Mouse (Mus musculus): Measurements from ENCODE around the gene Olfr461. TPM values are rescaled to one million over a fixed set of nuclear protein-coding genes. Genes with fewer than 3 reads are reported as not detected.

Gene Olfr461
- polyA plus RNA-seq, 1 experiment from 2014 or later, result 0.06 TPM

- no peak overlapping the region for H3K4me2 ChIP-seq (ENCODE audit: low read length)
- H3K4me3 ChIP-seq (ENCODE audit: low read depth, low read length), result no peak overlapping the region
- no peaks in the 10 kb centered on the region for H3K36me3 ChIP-seq (ENCODE audit: control insufficient read depth, insufficient read depth, low read length)
- no peaks in the 10 kb centered on the region for H3K4me1 ChIP-seq (ENCODE audit: control insufficient read depth, insufficient read depth, low read length)
- no peaks in the 10 kb centered on the region for H3K27me3 ChIP-seq (ENCODE audit: control insufficient read depth, insufficient read depth, low read depth, low read length)
- no peak overlapping the region for H3K27ac ChIP-seq (ENCODE audit: low read length)
- ATAC-seq, result no peak
- 81% methylated on average over 10 of the region's 10 CpGs for WGBS
- H3K9me3 ChIP-seq (replicated peaks; ENCODE audit: control insufficient read depth, low read length, poor library complexity, severe bottlenecking), result no peaks in the 10 kb centered on the region
- H3K9ac ChIP-seq (ENCODE audit: low read depth, low read length), result no peak overlapping the region
Measured at GRCm38 (mm10) chr6:40544690-40545089, 10.2 kb downstream of the Olfr461 start.

GRCm38 (mm10) chr6:40519408-40519807, 35.4 kb downstream of the Olfr461 start, which contains the start of gene Prss37:
Prss37 (minus strand) TSS chr6:40519508.
- no peak within 1 kb of the TSS for H3K9ac ChIP-seq (ENCODE audit: low read depth, low read length)
- H3K27me3 ChIP-seq (ENCODE audit: control insufficient read depth, insufficient read depth, low read depth, low read length), result no peaks in the 10 kb centered on the region

GRCm38 (mm10) chr6:40493229-40493628, 61.6 kb downstream of the Olfr461 start, which contains the start of gene Tas2r108:
Tas2r108 (plus strand) TSS chr6:40493529.
- Histone ChIP-seq H3K36me3 (ENCODE audit: control insufficient read depth, insufficient read depth, low read length) (no peaks in the 10 kb centered on the region), H3K4me2 (ENCODE audit: low read length) (no peak within 1 kb of the TSS), H3K9me3 (replicated peaks; ENCODE audit: control insufficient read depth, low read length, poor library complexity, severe bottlenecking) (no peaks in the 10 kb centered on the region), H3K4me1 (ENCODE audit: control insufficient read depth, insufficient read depth, low read length) (no peaks in the 10 kb centered on the region), H3K27me3 (ENCODE audit: control insufficient read depth, insufficient read depth, low read depth, low read length) (no peaks in the 10 kb centered on the region), H3K9ac (ENCODE audit: low read depth, low read length) (no peak within 1 kb of the TSS), H3K27ac (ENCODE audit: low read length) (no peak within 1 kb of the TSS), H3K4me3 (ENCODE audit: low read depth, low read length) (no peak within 1 kb of the TSS)
- no peak for ATAC-seq
- WGBS, result 94% methylated on average over 3 of the region's 3 CpGs

More at GRCm38 (mm10) chr6:40519408-40519807, 35.4 kb downstream of the Olfr461 start, which contains the start of gene Prss37:
- Histone ChIP-seq H3K36me3 (ENCODE audit: control insufficient read depth, insufficient read depth, low read length) (no peaks in the 10 kb centered on the region), H3K27ac (ENCODE audit: low read length) (no peak within 1 kb of the TSS), H3K4me1 (ENCODE audit: control insufficient read depth, insufficient read depth, low read length) (no peaks in the 10 kb centered on the region), H3K4me2 (ENCODE audit: low read length) (no peak within 1 kb of the TSS), H3K9me3 (replicated peaks; ENCODE audit: control insufficient read depth, low read length, poor library complexity, severe bottlenecking) (no peaks in the 10 kb centered on the region; the same call in 1 of the 2 replicates), H3K4me3 (ENCODE audit: low read depth, low read length) (no peak within 1 kb of the TSS)
- no peak for ATAC-seq
- 73% methylated on average over 1 of the region's 1 CpGs for WGBS

Other genes starting within 250 kb of the Olfr461 start
- gene Agk, start 229.9 kb downstream of the Olfr461 start, polyA plus RNA-seq (2015; fragmentation: Nextera tagmentation; extraction: Ambion mirVana), result 64.0 and 74.5 TPM in 2 replicates
- gene E330009J07Rik, start 118.9 kb downstream of the Olfr461 start, polyA plus RNA-seq (2015; fragmentation: Nextera tagmentation; extraction: Ambion mirVana), result 12.9 and 13.8 TPM in 2 replicates
- gene Wee2, start 116.0 kb downstream of the Olfr461 start, polyA plus RNA-seq (2015; fragmentation: Nextera tagmentation; extraction: Ambion mirVana), result 0.10 and 0.21 TPM in 2 replicates
- 96.8 and 110 TPM in 2 replicates for gene Ssbp1, start 83.7 kb downstream of the Olfr461 start, polyA plus RNA-seq (2015; fragmentation: Nextera tagmentation; extraction: Ambion mirVana)
- not detected in 2 replicates for gene Tas2r137, start 63.8 kb downstream of the Olfr461 start, polyA plus RNA-seq (2015; fragmentation: Nextera tagmentation; extraction: Ambion mirVana)
- gene Tas2r108, start 61.5 kb downstream of the Olfr461 start, polyA plus RNA-seq (2015; fragmentation: Nextera tagmentation; extraction: Ambion mirVana), result not detected in 2 replicates
- not detected in 2 replicates for gene Prss37, start 35.5 kb downstream of the Olfr461 start, polyA plus RNA-seq (2015; fragmentation: Nextera tagmentation; extraction: Ambion mirVana)
- gene Olfr460, start 14.4 kb upstream of the Olfr461 start, polyA plus RNA-seq (2015; fragmentation: Nextera tagmentation; extraction: Ambion mirVana), result not detected in 2 replicates
- 0.44 and 0.75 TPM in 2 replicates for gene Clec5a, start 30.8 kb upstream of the Olfr461 start, polyA plus RNA-seq (2015; fragmentation: Nextera tagmentation; extraction: Ambion mirVana)
- gene Tas2r138, start 58.3 kb upstream of the Olfr461 start, polyA plus RNA-seq (2015; fragmentation: Nextera tagmentation; extraction: Ambion mirVana), result not detected in 2 replicates
- gene Mgam, start 73.8 kb upstream of the Olfr461 start, polyA plus RNA-seq (2015; fragmentation: Nextera tagmentation; extraction: Ambion mirVana), result not detected in 2 replicates

Data from midbrain, embryonic 16.5 days (tissue).